Mouse (Mus musculus) C2C12 (cell line): Measurements from ENCODE around the gene Zfhx3.

Experiments
- CEBPB ChIP-seq: IDR thresholded peaks from one replicate; pipeline ENCODE4 v1.6.1; 2011; ENCODE audit warnings: low read depth, mild to moderate bottlenecking, control low read depth, moderate library complexity
- CTCF ChIP-seq: IDR thresholded peaks from one replicate; pipeline ENCODE4 v1.5.1; 2011; ENCODE audit not compliant: control insufficient read depth, insufficient read depth, insufficient read length
- FOSL1 ChIP-seq: IDR thresholded peaks from one replicate; pipeline ENCODE4 v1.8.0; 2011; ENCODE audit warnings: mild to moderate bottlenecking, low read length; ENCODE audit not compliant: poor library complexity, insufficient read depth, severe bottlenecking
- MAX ChIP-seq: IDR thresholded peaks from one replicate; pipeline ENCODE4 v1.6.1; 2011; ENCODE audit warnings: mild to moderate bottlenecking, control low read depth
- MYOD1 ChIP-seq: IDR thresholded peaks from one replicate; pipeline ENCODE4 v1.6.1; 2011; ENCODE audit warnings: low read depth; ENCODE audit not compliant: control insufficient read depth, insufficient read length
- MYOG ChIP-seq: IDR thresholded peaks from one replicate; pipeline ENCODE4 v1.6.1; 2011; ENCODE audit not compliant: control insufficient read depth, insufficient read length; ENCODE audit errors: extremely low read depth
- USF1 ChIP-seq: IDR thresholded peaks from one replicate; pipeline ENCODE4 v1.6.1; 2011; ENCODE audit warnings: low read depth, mild to moderate bottlenecking, control low read depth, moderate library complexity

- TF ChIP-seq MYOD1 (no peak), CTCF (no peak), MAX (no peak), MYOG (no peak), USF1 (no peak), CEBPB (no peak), FOSL1 (no peak)
These were observed 771.7 kb downstream of the Zfhx3 start for GRCm38 (mm10) chr8:108714143-108714635.
